Mouse (Mus musculus) ES-E14 (cell line): Measurements from ENCODE around the gene Ntrk2.

ENCODE experiments used
- ZC3H11A ChIP-seq: IDR thresholded peaks from 2 replicates; pipeline ENCODE4 v1.6.1; 2012; ENCODE audit warnings: low read depth, mild to moderate bottlenecking, inconsistent platforms, low read length, borderline replicate concordance
- ZNF384 ChIP-seq: IDR thresholded peaks from 2 replicates; pipeline ENCODE4 v1.6.1; 2012; ENCODE audit warnings: low read depth, low read length, inconsistent platforms

GRCm38 (mm10) chr13:59057886-59058285, 251.5 kb downstream of the Ntrk2 start:
- TF ChIP-seq ZNF384 = no peak
- no peak for TF ChIP-seq ZC3H11A
